Mouse (Mus musculus) CD4-positive helper T cell, adult 2 months (primary cell): ENCODE results near the gene Fam228a.
"Not testable (repeated sequence)": the region's sequence is repeated elsewhere in the genome, so short reads cannot be mapped to it uniquely, and the experiment has no call there.

Source experiments
- DNase-seq: peaks from one replicate; pipeline ENCODE4 v3.0.0-alpha.2; 2012; ENCODE audit warnings: low read depth, missing footprints, low spot score

The Fam228a gene

GRCm38 (mm10) chr12:4719066-4719761 lies 19.0 kb downstream of the Fam228a start:
- no peak for DNase-seq

- peak; percentile 47 for DNase-seq
Measured at GRCm38 (mm10) chr12:4717417-4717816, 20.8 kb downstream of the Fam228a start.

GRCm38 (mm10) chr12:4715606-4716005 lies 22.6 kb downstream of the Fam228a start:
- no peak for DNase-seq

GRCm38 (mm10) chr12:4713361-4713760 lies 24.9 kb downstream of the Fam228a start:
- DNase-seq: no peak

GRCm38 (mm10) chr12:4709926-4710325 lies 28.3 kb downstream of the Fam228a start:
- no peak for DNase-seq

- DNase-seq: no peak
Measured at GRCm38 (mm10) chr12:4708881-4709604, 29.2 kb downstream of the Fam228a start.

GRCm38 (mm10) chr12:4708296-4708695 lies 29.9 kb downstream of the Fam228a start:
- no peak for DNase-seq

- DNase-seq: no peak
Measured at GRCm38 (mm10) chr12:4707488-4708017, 30.7 kb downstream of the Fam228a start.

GRCm38 (mm10) chr12:4706901-4707300 lies 31.3 kb downstream of the Fam228a start:
- no peak for DNase-seq

GRCm38 (mm10) chr12:4706175-4706574 lies 32.1 kb downstream of the Fam228a start:
- no peak for DNase-seq

- DNase-seq: not testable (repeated sequence)
Measured at GRCm38 (mm10) chr12:4705626-4706025, 32.6 kb downstream of the Fam228a start.

GRCm38 (mm10) chr12:4694534-4694933 lies 43.7 kb downstream of the Fam228a start:
- no peak for DNase-seq

- DNase-seq: no peak
Measured at GRCm38 (mm10) chr12:4691193-4691592, 47.0 kb downstream of the Fam228a start.

- no peak for DNase-seq
Measured at GRCm38 (mm10) chr12:4689341-4689740, 48.9 kb downstream of the Fam228a start.

- DNase-seq: no peak
Measured at GRCm38 (mm10) chr12:4688386-4688785, 49.8 kb downstream of the Fam228a start.

GRCm38 (mm10) chr12:4685441-4685840 lies 52.8 kb downstream of the Fam228a start:
- no peak for DNase-seq

GRCm38 (mm10) chr12:4679971-4680370 lies 58.3 kb downstream of the Fam228a start:
- no peak for DNase-seq

- no peak for DNase-seq
Measured at GRCm38 (mm10) chr12:4676336-4676735, 61.9 kb downstream of the Fam228a start.

GRCm38 (mm10) chr12:4665675-4666037 lies 72.6 kb downstream of the Fam228a start:
- DNase-seq: no peak

GRCm38 (mm10) chr12:4664929-4665674 lies 73.1 kb downstream of the Fam228a start:
- DNase-seq: peak; percentile 27
